Mouse (Mus musculus) midbrain, embryonic 16.5 days (tissue): Measurements from ENCODE around the gene Gm28845. TPM values are rescaled to one million over a fixed set of nuclear protein-coding genes. Genes with fewer than 3 reads are reported as not detected.
"Not testable (repeated sequence)": the region's sequence is repeated elsewhere in the genome, so short reads cannot be mapped to it uniquely, and the experiment has no call there.

Experiments used
- ATAC-seq: fragments of 200-750 bp; cut with Nextera tagmentation; 2 replicates; pipeline ENCODE4 v1.8.0; 2017; ENCODE audit warnings: moderate TSS enrichment
- H3K27ac ChIP-seq: fragments of 300-500 bp; sonication (generic); 2 replicates; pipeline ENCODE4 v1.5.1; 2014; ENCODE audit warnings: mild to moderate bottlenecking, low read length, mixed read lengths
- H3K27me3 ChIP-seq: fragments of 300-500 bp; sonication (generic); 2 replicates; pipeline ENCODE4 v1.6.1; 2014; ENCODE audit warnings: low read depth, low read length, mixed read lengths; ENCODE audit not compliant: control insufficient read depth, insufficient read depth
- H3K36me3 ChIP-seq: fragments of 300-500 bp; sonication (generic); 2 replicates; pipeline ENCODE4 v1.6.1; 2014; ENCODE audit warnings: mild to moderate bottlenecking, low read length, moderate library complexity, mixed read lengths; ENCODE audit not compliant: control insufficient read depth, insufficient read depth
- H3K4me1 ChIP-seq: fragments of 300-500 bp; sonication (generic); 2 replicates; pipeline ENCODE4 v1.6.1; 2014; ENCODE audit warnings: mild to moderate bottlenecking, low read length, mixed read lengths; ENCODE audit not compliant: control insufficient read depth, insufficient read depth
- H3K4me2 ChIP-seq: fragments of 300-500 bp; sonication (generic); 2 replicates; pipeline ENCODE4 v1.6.1; 2014; ENCODE audit warnings: mild to moderate bottlenecking, low read length, mixed read lengths
- H3K4me3 ChIP-seq: fragments of 300-500 bp; sonication (generic); 2 replicates; pipeline ENCODE4 v1.5.1; 2014; ENCODE audit warnings: low read depth, mild to moderate bottlenecking, low read length, moderate library complexity, mixed read lengths
- H3K9ac ChIP-seq: fragments of 300-500 bp; sonication (generic); 2 replicates; pipeline ENCODE4 v1.6.1; 2014; ENCODE audit warnings: low read depth, low read length, mixed read lengths
- H3K9me3 ChIP-seq: fragments of 300-500 bp; sonication (generic); replicated peaks from 2 replicates; pipeline ENCODE4 v1.6.1; 2014; ENCODE audit warnings: mild to moderate bottlenecking, low read length, mixed read lengths; ENCODE audit not compliant: control insufficient read depth, poor library complexity, severe bottlenecking
- WGBS: fragments of 180-500 bp; shearing (Covaris S2); extraction: QIAGEN DNeasy Blood & Tissue Kit; methylation state at CpG from one replicate; pipeline ENCODE4 v1.1.7; 2014; 5-methylcytosine and 5-hydroxymethylcytosine counted together
- polyA plus RNA-seq: library from polyadenylated mRNA; unstranded; fragments of >200 nt; fragmentation: Nextera tagmentation; extraction: Ambion mirVana; gene quantifications from 2 replicates; pipeline ENCODE4 v1.2.1, GENCODE M21; 2015

Gene Gm28845
- polyA plus RNA-seq, 1 experiment from 2014 or later, result not detected

DNA sequence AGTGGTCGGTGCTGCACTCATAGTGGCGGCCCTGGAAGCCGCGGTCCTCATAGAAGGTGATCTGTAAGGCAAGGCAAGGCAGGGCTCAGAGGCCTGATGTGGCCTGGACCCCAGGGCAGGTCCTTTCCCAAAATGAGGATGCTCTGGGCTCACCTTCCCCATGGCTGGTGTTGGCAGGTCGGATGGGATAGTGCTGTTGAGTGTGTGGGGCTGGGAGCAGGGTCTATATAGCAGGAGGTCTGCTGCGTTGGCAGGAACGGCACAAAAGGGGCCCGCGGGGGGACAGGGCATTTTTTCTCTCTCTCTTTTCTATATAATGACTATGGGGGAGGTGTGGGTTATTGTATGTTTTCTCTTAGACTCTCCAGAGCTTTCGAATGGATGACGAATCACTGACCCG lies 68.4 kb downstream of the Gm28845 start, which contains the start of gene Cryge:
Cryge (minus strand) TSS at position 198 of the 400 bp plus-strand sequence.
- not testable (repeated sequence) for H3K4me1 ChIP-seq, H3K4me2 ChIP-seq, ATAC-seq, H3K27ac ChIP-seq, H3K4me3 ChIP-seq, H3K36me3 ChIP-seq, H3K9ac ChIP-seq, H3K9me3 ChIP-seq, H3K27me3 ChIP-seq
- 37% methylated on average over 8 of the region's 12 CpGs for WGBS

Other genes with a start within 250 kb of the Gm28845 start
- gene Plekhm3, start 162.7 kb downstream of the Gm28845 start, polyA plus RNA-seq, result 10.4 and 12.8 TPM in 2 replicates
- not detected in 2 replicates for gene Akr1cl, start 86.8 kb downstream of the Gm28845 start, polyA plus RNA-seq
- not detected in 2 replicates for gene Cryge, start 68.4 kb downstream of the Gm28845 start, polyA plus RNA-seq
- gene Crygd, start 56.1 kb downstream of the Gm28845 start, polyA plus RNA-seq, result 0.33 TPM in 1 of 2 replicates, not detected in the other
- not detected in 2 replicates for gene Crygc, start 45.9 kb downstream of the Gm28845 start, polyA plus RNA-seq
- not detected in 2 replicates for gene Crygb, start 37.3 kb downstream of the Gm28845 start, polyA plus RNA-seq
- gene Cryga, start 16.2 kb downstream of the Gm28845 start, polyA plus RNA-seq, result not detected in 2 replicates
- gene D630023F18Rik, start 3.7 kb upstream of the Gm28845 start, polyA plus RNA-seq, result 1.6 and 3.1 TPM in 2 replicates
- gene Idh1, start 66.9 kb upstream of the Gm28845 start, polyA plus RNA-seq, result 553 and 565 TPM in 2 replicates
- 9.8 and 12.4 TPM in 2 replicates for gene Pikfyve, start 67.1 kb upstream of the Gm28845 start, polyA plus RNA-seq
- gene Pth2r, start 162.5 kb upstream of the Gm28845 start, polyA plus RNA-seq, result 2.2 and 2.5 TPM in 2 replicates